Mouse (Mus musculus): Measurements from ENCODE around the gene Uhmk1.

GRCm38 (mm10) chr1:170214757-170215522 is at the start of gene Uhmk1:
- TF ChIP-seq POLR2A (IDR thresholded peaks at IDR 0.05; ENCODE audit: borderline replicate concordance, extremely low read depth, low read depth, low read length) (peak; percentile 56; the same call in 1 of the 2 replicates), CTCF (IDR thresholded peaks at IDR 0.05; ENCODE audit: insufficient read depth, low read length) (no peak)

Measured in lung, adult 2 months (tissue).